Mouse (Mus musculus) hindbrain, embryonic 14.5 days (tissue): ENCODE data around the gene Ctsj. TPM values are rescaled to one million over a fixed set of nuclear protein-coding genes. Genes with fewer than 3 reads are reported as not detected.

Experiments used
- polyA plus RNA-seq: library from polyadenylated mRNA; unstranded; fragments of >200 nt; fragmentation: Nextera tagmentation; extraction: Ambion mirVana; gene quantifications from 2 replicates; pipeline ENCODE4 v1.2.1, GENCODE M21; 2014

Ctsj gene
- polyA plus RNA-seq, 1 experiment from 2014 or later: not detected

Other genes starting within 250 kb of the Ctsj start
- gene BC051665, start 219.6 kb downstream of the Ctsj start, polyA plus RNA-seq: not detected in 2 replicates
- gene Ctsll3, start 203.1 kb downstream of the Ctsj start, polyA plus RNA-seq: not detected in 2 replicates
- gene 4930486L24Rik, start 141.5 kb downstream of the Ctsj start, polyA plus RNA-seq: 0.20 TPM in 1 of 2 replicates, not detected in the other
- gene Gm49392, start 109.1 kb downstream of the Ctsj start, polyA plus RNA-seq: 0.13 TPM in 1 of 2 replicates, not detected in the other
- gene Ctla2b, start 108.5 kb downstream of the Ctsj start, polyA plus RNA-seq: 1.5 and 3.7 TPM in 2 replicates
- gene Tpbpb, start 101.1 kb downstream of the Ctsj start, polyA plus RNA-seq: not detected in 2 replicates
- not detected in 2 replicates for gene Gm49393, start 70.4 kb downstream of the Ctsj start, polyA plus RNA-seq
- 2.0 TPM in 1 of 2 replicates, not detected in the other for gene Gm49391, start 69.4 kb downstream of the Ctsj start, polyA plus RNA-seq
- gene Ctla2a, start 69.3 kb downstream of the Ctsj start, polyA plus RNA-seq: 17.2 and 18.6 TPM in 2 replicates
- not detected in 2 replicates for gene Tpbpa, start 64.0 kb downstream of the Ctsj start, polyA plus RNA-seq
- not detected in 2 replicates for gene Ctsq, start 34.7 kb upstream of the Ctsj start, polyA plus RNA-seq
- not detected in 2 replicates for gene Ctsr, start 158.3 kb upstream of the Ctsj start, polyA plus RNA-seq
- not detected in 2 replicates for gene Cts6, start 197.5 kb upstream of the Ctsj start, polyA plus RNA-seq
- not detected in 2 replicates for gene Cts8, start 249.4 kb upstream of the Ctsj start, polyA plus RNA-seq